Mouse (Mus musculus) adrenal gland (tissue): Measurements from ENCODE around the gene Cfap299.

Source experiments
- intact Hi-C: fragments of 180-260 bp; cut with DNase I; formaldehyde crosslinking; loops from one replicate; pipeline ENCODE4 v1.15.1; 2025

Cfap299 gene

GRCm38 (mm10) chr5:98585915-98586314, 256.8 kb downstream of the Cfap299 start:
- intact Hi-C loops: no loop called here

- intact Hi-C loops: no loop called here
Measured at GRCm38 (mm10) chr5:98613511-98613910, 284.4 kb downstream of the Cfap299 start.

DNA sequence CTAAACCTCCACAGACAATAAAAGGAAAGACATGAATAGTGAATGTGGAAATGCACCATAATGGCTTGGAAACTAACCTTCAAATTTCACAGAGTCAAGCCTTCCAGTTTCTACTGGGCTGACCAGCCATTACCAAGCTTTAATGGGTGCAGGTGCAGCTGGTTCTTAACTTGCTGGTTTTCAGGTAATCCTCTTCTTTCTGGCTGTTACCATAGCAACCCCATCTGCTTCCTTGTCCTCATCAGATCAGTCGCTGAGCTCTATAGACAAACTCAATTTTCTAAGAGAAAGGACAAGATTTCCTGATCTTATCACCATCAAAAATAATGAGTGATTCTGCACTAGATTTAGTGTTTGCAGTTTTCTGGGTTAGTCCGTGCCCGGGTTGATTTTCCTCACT, 287.8 kb downstream of the Cfap299 start:
- intact Hi-C loops: no loop called here

DNA sequence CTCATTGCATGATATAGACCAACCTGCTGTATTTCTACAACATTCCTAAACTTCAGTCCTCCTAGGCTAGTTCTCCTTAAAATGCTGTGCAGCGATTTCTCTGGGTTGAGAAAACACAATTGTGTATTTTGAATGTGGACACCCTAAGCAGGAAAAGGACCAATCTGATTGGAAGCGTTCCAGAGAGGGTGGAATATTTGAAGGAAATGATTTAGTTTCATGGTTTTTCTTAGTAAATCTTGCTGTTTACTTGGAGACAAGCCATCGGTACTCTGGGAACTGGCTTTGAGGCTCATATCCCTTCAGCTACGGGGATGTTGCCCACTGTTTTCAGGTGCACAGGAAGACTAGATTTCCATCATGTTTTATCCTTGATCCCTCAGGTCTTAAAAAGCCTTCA, 288.3 kb downstream of the Cfap299 start:
- intact Hi-C loops: no loop called here

DNA sequence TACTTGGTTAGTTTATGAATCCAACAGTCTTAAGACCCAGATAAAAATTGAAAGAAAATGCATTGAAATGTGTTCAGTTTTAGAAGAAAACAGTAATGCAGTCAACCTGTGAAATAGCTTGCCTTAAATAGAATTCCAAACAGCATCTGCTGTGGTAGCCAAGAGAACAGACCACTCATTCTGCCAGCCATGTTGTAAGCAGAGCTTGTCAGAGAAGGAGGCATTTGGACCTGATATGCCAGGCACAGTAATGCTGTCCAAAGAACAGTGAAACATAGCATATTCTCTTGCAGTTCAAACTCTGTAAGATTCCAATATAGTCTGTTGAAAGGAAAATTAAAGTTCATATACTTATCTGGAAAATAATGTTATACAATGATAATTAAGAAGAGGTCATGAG, 321.2 kb downstream of the Cfap299 start:
- intact Hi-C loops: no loop called here

GRCm38 (mm10) chr5:98651049-98651448, 321.9 kb downstream of the Cfap299 start:
- intact Hi-C loops: no loop called here

- intact Hi-C loops: no loop called here
Measured at GRCm38 (mm10) chr5:98688254-98688653, 359.1 kb downstream of the Cfap299 start.

DNA sequence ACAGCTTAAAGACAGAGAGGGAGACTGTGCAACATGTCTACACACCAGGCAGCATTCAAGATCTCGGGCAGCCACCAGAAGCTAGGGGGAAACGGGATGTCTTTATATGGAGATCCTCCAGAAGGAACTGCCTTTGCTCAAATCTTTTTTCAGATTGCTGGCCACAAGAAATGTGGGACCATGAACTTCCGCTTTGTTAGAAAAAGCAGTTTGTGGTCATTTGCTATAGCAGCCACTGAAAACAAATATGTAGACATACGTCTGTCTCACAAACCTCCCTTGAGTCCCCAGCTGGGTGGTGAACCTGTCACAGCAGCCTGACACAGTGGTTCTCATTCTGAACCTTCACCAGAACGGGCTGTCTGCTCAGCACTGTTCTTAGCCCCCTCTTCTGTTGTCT, 363.0 kb downstream of the Cfap299 start:
- intact Hi-C loops: no loop called here

GRCm38 (mm10) chr5:98696336-98696735, 367.2 kb downstream of the Cfap299 start:
- intact Hi-C loops: no loop called here

DNA sequence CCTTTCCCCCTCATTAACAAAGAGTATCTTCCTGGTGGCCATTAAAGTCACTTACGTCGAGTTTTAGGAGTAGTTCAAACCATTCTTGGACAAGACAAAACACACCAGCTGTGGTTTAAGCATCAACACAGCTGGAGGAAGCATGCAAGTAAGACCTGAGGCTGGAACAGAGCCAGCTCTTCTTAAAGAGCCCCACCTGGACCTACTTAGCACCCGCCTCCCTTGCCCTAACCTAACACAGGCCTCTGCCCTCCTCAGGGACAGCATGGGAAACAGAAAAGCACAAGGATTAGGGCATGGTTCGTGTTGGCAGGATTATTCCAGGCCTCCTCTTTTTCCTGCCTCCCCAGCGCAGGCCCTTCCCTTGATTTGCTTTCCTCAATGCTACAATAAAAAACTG, 374.9 kb downstream of the Cfap299 start:
- intact Hi-C loops: no loop called here

DNA sequence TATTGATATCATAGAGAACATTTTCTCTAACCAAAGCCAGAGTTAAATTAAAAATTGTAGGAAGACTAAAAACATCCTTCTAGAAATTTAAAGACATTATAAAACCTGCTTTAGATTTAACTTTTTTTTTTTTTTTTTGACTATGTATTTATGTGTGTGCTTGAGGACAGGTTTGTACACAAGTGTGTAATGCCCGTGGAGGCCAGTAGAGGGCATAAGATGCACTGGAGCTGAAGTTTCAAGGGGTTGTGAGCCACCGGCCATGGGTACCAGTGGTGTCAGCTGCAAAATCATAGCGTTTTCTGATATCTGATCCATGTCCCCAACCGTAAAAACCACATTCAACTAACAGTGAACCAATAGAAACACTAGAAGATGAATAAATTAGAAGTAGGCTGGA, 377.5 kb downstream of the Cfap299 start:
- intact Hi-C loops: no loop called here

- intact Hi-C loops: no loop called here
Measured at GRCm38 (mm10) chr5:98715392-98715791, 386.3 kb downstream of the Cfap299 start.

GRCm38 (mm10) chr5:98732157-98733009, 403.3 kb downstream of the Cfap299 start:
- intact Hi-C loops: no loop called here

GRCm38 (mm10) chr5:98733010-98733399, 403.9 kb downstream of the Cfap299 start:
- intact Hi-C loops: no loop called here

DNA sequence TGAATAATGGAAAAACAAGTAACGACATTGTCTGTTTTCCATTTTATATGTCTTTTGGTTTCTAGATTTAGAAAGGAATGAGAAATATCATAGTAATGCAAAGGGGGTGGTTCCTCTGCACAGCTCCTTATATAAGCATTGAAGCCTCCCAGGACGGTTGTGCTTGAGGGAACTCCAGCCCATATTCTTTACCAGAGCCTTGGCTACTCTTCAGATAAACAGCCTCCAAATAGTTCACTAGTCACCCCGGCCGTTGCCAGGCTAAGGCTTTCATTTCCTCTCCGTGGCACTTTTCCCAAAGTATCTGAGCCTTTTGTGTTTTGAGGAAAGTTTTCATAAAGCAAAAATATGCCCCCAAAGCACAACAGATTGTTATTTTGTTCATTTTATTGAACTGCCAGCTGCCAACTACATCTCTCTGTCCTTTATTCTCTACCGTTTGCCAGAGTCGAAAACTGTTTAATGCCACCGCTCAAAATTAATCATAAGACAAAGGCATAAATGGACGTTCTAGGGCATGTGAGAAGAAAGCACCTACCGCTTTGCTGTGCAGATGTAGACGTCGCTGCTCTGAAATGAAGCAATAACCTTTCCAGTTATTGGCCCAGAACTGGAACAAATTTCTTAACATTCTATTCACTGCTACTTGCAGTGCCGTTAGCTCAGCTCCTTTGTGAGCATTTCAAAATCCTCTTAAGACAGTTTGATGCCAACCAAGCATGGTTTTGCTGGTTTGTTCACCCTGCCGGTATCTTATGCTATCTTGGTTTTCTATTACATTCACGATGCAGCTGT, 433.0 kb downstream of the Cfap299 start:
- intact Hi-C loops: no loop called here

GRCm38 (mm10) chr5:98778588-98778987, 449.5 kb downstream of the Cfap299 start:
- intact Hi-C loops: no loop called here

- intact Hi-C loops: no loop called here
Measured at GRCm38 (mm10) chr5:98782066-98782465, 453.0 kb downstream of the Cfap299 start.

- intact Hi-C loops: no loop called here
Measured at GRCm38 (mm10) chr5:98787735-98788134, 458.6 kb downstream of the Cfap299 start.

DNA sequence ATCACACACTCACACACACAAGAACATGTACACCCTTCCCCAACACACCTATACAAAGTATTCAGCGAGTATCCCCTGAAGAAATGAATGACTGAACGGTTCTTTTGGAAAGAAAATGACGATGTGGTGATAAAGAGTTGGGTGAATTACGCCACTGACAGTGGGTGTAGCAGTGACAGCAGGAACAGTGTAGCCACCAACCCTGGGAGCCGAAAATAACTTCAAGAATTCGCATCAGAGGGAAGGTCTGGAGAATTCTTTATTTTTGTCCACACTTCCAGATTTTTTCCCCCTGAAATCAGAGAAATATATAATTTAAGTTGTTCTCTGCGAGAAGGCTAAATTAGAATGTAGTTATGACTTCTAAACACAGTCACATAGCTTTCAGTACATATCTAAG, 459.5 kb downstream of the Cfap299 start:
- intact Hi-C loops: no loop called here

DNA sequence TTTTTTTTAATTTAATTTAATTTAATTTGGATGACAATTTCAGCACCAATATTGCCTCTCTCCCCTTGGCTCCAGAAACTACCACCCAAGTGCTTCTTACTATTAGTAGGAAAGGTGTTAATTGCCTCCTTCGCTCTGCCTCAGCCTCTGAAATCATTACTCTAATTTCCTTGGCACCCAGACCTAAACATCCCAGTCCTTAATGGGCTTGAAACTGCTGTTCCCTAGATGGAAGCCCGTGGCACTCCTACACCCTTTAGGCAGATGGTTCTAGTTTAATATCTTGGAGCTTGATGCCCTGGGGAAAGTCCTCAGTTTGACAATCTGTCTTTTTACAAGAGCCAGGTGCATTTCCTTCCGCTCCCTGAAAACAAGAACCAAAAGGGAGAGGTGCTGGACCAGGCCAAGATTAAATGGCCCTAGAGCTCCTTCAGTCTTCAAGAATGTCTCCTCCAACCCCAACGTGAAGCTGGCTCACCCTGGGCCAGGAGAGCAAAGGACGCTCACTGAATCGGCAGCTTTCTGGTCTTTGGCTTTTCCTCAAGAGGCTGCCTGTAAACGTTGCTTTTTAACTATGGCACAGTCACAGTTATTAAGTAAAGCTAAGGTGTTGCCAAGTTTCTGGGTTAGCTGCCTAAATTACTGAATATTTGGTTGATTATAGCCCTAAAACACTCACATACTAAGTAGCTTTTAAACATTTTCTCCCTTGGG, 461.9 kb downstream of the Cfap299 start:
- intact Hi-C loops: no loop called here

DNA sequence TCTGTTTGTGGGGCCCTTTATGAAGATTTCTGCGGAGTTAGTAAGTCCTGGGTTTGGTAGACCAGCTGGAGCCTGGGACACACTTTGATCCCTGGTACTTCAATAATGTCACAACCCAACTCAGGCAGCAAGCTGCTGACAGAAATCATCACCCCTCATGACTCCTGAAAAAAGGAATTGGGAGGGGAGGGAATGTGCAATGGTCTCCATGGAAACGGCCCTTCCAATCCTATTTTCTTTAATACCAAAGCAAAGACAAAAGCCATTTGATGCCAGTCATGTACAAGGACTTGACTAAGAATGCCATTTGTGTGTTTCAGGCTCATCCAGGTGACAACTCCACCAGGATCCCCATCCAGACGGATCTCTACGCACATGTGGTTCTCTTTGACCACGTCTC, 472.4 kb downstream of the Cfap299 start:
- intact Hi-C loops: no loop called here

GRCm38 (mm10) chr5:98804761-98805160, 475.7 kb downstream of the Cfap299 start:
- intact Hi-C loops: no loop called here
